8 mouse cellular contexts compared by ENCODE assay signal in the genomic region with DNA sequence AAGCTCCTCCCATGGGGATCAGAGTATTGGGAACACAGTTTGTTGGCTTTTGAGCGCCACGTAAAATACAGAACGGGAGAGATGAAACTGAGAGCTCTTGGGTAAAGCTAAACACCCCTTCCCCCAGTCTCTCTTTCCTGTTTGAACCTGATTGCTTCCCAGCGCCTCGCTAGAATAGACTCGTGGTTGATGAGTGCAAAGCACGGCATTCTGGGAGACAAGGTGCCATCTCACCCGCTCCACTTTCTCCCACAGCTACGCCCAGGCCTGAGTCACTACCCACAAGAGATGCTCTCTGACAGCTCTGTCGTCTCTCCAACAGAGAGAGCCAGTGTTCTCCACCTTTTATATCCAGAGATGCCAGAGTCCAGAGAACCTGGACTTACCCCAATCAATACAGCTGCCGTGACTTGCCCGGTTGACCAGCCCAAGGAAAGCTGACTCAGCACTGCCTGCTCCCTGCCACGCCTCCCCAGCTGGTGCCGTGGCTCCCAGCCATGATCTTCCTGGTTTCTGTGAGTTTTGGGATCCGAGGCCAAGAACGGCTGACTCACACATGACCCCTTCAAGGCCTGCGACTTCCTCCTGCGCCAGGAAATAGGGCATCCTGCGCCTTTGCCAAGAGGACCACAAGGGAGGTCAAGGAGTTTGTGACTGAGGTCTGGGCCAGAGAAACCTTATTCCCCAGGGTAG. TPM values are rescaled to one million over a fixed set of nuclear protein-coding genes. Genes with fewer than 3 reads are reported as not detected.
DNase-seq lines count a peak whose midpoint lies in the region; TF ChIP-seq lines count a peak whose summit lies in the region.

No protein-coding gene starts in this region.

- no peak for TF ChIP-seq CTCF in cerebellum, adult 2 months (IDR thresholded peaks at IDR 0.05; ENCODE audit: borderline replicate concordance, insufficient read depth, low read depth, low read length)

- H3K36me3 ChIP-seq in heart, embryonic 10.5 days, result no peaks in the 10 kb centered on the region

- 0 out of 2 replicates have a peak, but pooled peaks cover 5% of the 10 kb centered on the region for H3K9me3 ChIP-seq in heart, embryonic 10.5 days

- no peaks in the 10 kb centered on the region for H3K27me3 ChIP-seq in cerebellum, adult 2 months (ENCODE audit: control insufficient read depth, insufficient read depth, low read length)
- no peaks in the 10 kb centered on the region for H3K27me3 ChIP-seq in heart, embryonic 10.5 days (ENCODE audit: insufficient read depth, poor library complexity, severe bottlenecking)

- WGBS in cerebellum, adult 2 months, result 25% methylated on average over 19 of the region's 19 CpGs
- WGBS in heart, embryonic 10.5 days, result 68% methylated on average over 19 of the region's 19 CpGs

- H3K27ac ChIP-seq in cerebellum, adult 2 months (ENCODE audit: insufficient read depth, low read length), result no peak overlapping the region
- H3K27ac ChIP-seq in heart, embryonic 10.5 days, result peak overlapping the region; percentile 47; the same call in 1 of the 2 replicates

- DNase-seq in left cerebral cortex, postnatal 4 days, result peak; percentile 76
- DNase-seq in left cerebral cortex, adult 11 months (ENCODE audit: low spot score), result no peak
- peak; percentile 65 to 75 for DNase-seq in cerebellum, adult 2 months
- DNase-seq in heart, embryonic 10.5 days (ENCODE audit: low spot score), result no peak
- peak; percentile 90 for DNase-seq in kidney, postnatal 14 days
- peak; percentile 81 for DNase-seq in ovary, postnatal 36 days (ENCODE audit: low spot score)
- no peak for DNase-seq in retina, postnatal 1 day
- DNase-seq in thymus, postnatal 14 days, result no peak

- intact Hi-C loops in left cerebral cortex, postnatal 4 days (cut with DNase I), result no loop called here

- no peak for TF ChIP-seq POLR2A in cerebellum, adult 2 months (IDR thresholded peaks at IDR 0.05; ENCODE audit: borderline replicate concordance, insufficient read depth, low read length)

- H3K4me3 ChIP-seq in cerebellum, adult 2 months (replicated peaks; ENCODE audit: insufficient read depth, low read depth, low read length), result no peak overlapping the region
- H3K4me3 ChIP-seq in heart, embryonic 10.5 days, result no peak overlapping the region

- H3K4me1 ChIP-seq in cerebellum, adult 2 months (ENCODE audit: control insufficient read depth, insufficient read depth, low read length), result peaks cover 5% of the 10 kb centered on the region; the same call in 1 of the 2 replicates
- H3K4me1 ChIP-seq in heart, embryonic 10.5 days, result peaks cover 18% of the 10 kb centered on the region

RNA-seq across cellular contexts. Expression of a gene that starts 7.6 kb away (rescaled TPM):
- total RNA-seq in left cerebral cortex, postnatal 4 days (2021), result 1 to 10 TPM; 2.5 to 3.7 TPM
- polyA plus RNA-seq in cerebellum, adult 2 months (2012; rRNA removed), result 24.1 and 32.5 TPM in 2 replicates
- polyA plus RNA-seq in heart, embryonic 10.5 days (2016; fragmentation: Nextera tagmentation; extraction: Ambion mirVana), result 15.3 and 17.7 TPM in 2 replicates

Comparison
In these comparisons a context has a peak if more than half of its experiments do, and no peak if none do; other contexts are left out.
1. DNase-seq: peak in left cerebral cortex, postnatal 4 days (single experiment), cerebellum, adult 2 months (2 of 2), kidney, postnatal 14 days (single experiment) and ovary, postnatal 36 days (single experiment); none in left cerebral cortex, adult 11 months (single experiment), heart, embryonic 10.5 days (single experiment), retina, postnatal 1 day (single experiment) and thymus, postnatal 14 days (single experiment).